Mouse (Mus musculus) thymus, adult 2 months (tissue): ENCODE measurements around the gene Slc6a8. TPM values are rescaled to one million over a fixed set of nuclear protein-coding genes. Genes with fewer than 3 reads are reported as not detected.

Source experiments
- DNase-seq: peaks from one replicate; pipeline ENCODE4 v3.0.0; 2021
- H3K27ac ChIP-seq: fragments of 200-500 bp; 2 replicates; pipeline ENCODE4 v1.5.1; 2012; ENCODE audit warnings: low read length, control low read depth; ENCODE audit not compliant: control insufficient read depth, insufficient read depth
- H3K27me3 ChIP-seq: fragments of 200-500 bp; 2 replicates; pipeline ENCODE4 v1.6.1; 2012; ENCODE audit warnings: mild to moderate bottlenecking, low read length, moderate library complexity, mixed read lengths; ENCODE audit not compliant: control insufficient read depth, insufficient read depth
- H3K36me3 ChIP-seq: fragments of 200-500 bp; 2 replicates; pipeline ENCODE4 v1.6.1; 2012; ENCODE audit warnings: mild to moderate bottlenecking, low read length, moderate library complexity; ENCODE audit not compliant: control insufficient read depth, insufficient read depth
- H3K4me1 ChIP-seq: fragments of 200-500 bp; replicated peaks from 2 replicates; pipeline ENCODE4 v1.6.1; 2012; ENCODE audit warnings: low read length; ENCODE audit not compliant: control insufficient read depth, insufficient read depth
- H3K4me3 ChIP-seq: fragments of 200-500 bp; 2 replicates; pipeline ENCODE4 v1.5.1; 2012; ENCODE audit warnings: mild to moderate bottlenecking, low read length, control low read depth, moderate library complexity; ENCODE audit not compliant: control insufficient read depth, insufficient read depth
- CTCF ChIP-seq: fragments of 200-500 bp; IDR thresholded peaks from 2 replicates; pipeline ENCODE4 v1.5.1; 2012; ENCODE audit warnings: mild to moderate bottlenecking, control low read depth, low read length, moderate library complexity, borderline replicate concordance; ENCODE audit not compliant: control insufficient read depth, poor library complexity, insufficient read depth; ENCODE audit errors: extremely low read depth
- POLR2A ChIP-seq: fragments of 200-500 bp; IDR thresholded peaks from 2 replicates; pipeline ENCODE4 v1.6.1; 2012; ENCODE audit warnings: mild to moderate bottlenecking, low read length, control low read depth, moderate library complexity; ENCODE audit not compliant: control insufficient read depth, poor library complexity, insufficient read depth; ENCODE audit errors: extremely low read depth
- WGBS: fragments of 180-500 bp; shearing (Covaris S2); methylation state at CpG from one replicate; pipeline ENCODE4 v1.1.7; 2018; 5-methylcytosine and 5-hydroxymethylcytosine counted together
- polyA plus RNA-seq: library from polyadenylated mRNA; depleted of rRNA; stranded (reverse); fragments of >200 nt; gene quantifications from 2 replicates; pipeline ENCODE4 v1.2.3, GENCODE M21; 2012; rRNA removed

The Slc6a8 gene
- polyA plus RNA-seq: 38.1 and 44.5 TPM in 2 replicates

DNA sequence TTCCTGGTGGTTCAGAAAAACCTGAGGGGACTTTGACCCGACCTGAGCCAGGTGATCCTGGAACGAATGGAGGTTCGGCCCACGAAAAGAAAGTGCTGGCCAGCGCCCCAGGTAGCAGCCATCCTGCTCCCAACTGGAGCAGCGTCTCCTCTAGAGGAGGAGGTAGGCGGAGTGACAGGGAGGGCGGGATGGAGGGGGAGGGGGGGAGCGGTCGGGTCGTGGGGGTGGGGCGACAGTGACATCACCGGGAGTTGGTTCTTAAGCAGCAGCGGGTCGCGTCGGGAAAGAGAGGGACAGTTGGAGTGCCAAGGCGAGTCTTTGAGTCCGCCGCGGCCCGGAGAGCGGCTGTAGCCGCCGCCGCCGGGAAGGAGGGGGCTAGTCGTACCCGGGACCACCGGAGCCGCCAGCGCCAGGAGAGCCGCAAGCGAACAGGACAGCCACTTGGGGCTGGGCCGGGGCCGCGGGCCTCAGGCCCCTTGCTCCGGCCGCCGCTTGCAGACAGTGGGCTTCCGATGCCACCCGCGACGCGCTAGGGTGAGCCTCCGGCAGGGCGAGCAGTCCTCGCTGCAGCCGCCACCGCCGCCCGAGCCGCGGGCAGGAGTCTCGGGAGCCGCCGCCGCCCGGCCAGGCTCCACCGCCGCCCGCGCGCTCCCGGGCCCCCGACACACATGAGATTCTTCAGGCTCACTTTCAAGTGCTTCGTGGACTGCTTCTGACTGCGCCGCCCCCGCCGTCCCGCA, at the start of gene Slc6a8:
Slc6a8 (plus strand) TSS at position 272 of the 740 bp plus-strand sequence.
- no peak for DNase-seq
- Histone ChIP-seq H3K36me3 (no peaks in the 10 kb centered on the region), H3K27me3 (no peaks in the 10 kb centered on the region; the same call in 1 of the 2 replicates), H3K4me1 (peaks cover 10% of the 10 kb centered on the region; the same call in 1 of the 2 replicates), H3K27ac (no peak within 1 kb of the TSS), H3K4me3 (peak within 1 kb of the TSS; percentile 64)
- no peak for TF ChIP-seq CTCF
- no peak for TF ChIP-seq POLR2A
- 1% methylated on average over 58 of the region's 72 CpGs for WGBS

DNA sequence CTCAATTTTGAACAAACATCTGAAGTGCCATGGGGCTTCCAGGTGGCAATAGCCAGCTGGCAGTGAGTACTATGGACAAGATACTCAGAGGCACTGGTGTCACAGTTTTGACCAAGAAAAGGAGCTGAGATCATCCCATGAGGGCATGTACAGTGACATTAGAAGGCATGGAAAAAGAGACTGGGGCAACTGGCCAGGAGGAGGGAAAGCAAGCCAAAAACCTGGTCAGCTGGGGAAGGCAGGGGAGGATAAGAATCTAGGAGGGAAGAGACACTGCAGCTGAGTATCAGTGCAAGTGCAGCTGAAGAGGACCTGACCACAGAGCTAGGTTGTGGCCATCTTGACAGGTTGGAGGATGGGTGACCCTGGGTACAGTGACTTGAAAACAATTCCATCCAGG, 46.0 kb upstream of the Slc6a8 start:
- TF ChIP-seq POLR2A: no peak
- no peak for TF ChIP-seq CTCF

GRCm38 (mm10) chrX:73635425-73635824, 37.5 kb upstream of the Slc6a8 start:
- no peak overlapping the region for H3K4me3 ChIP-seq
- 10% methylated on average over 14 of the region's 19 CpGs for WGBS
- DNase-seq: no peak
- H3K4me1 ChIP-seq: peaks cover 9% of the 10 kb centered on the region
- H3K36me3 ChIP-seq: no peaks in the 10 kb centered on the region
- H3K27me3 ChIP-seq: peaks cover 5% of the 10 kb centered on the region; the same call in 1 of the 2 replicates
- TF ChIP-seq CTCF: no peak
- TF ChIP-seq POLR2A: no peak
- no peak overlapping the region for H3K27ac ChIP-seq

More for the DNA sequence above, 46.0 kb upstream of the Slc6a8 start:
- no peak overlapping the region for H3K27ac ChIP-seq
- no peaks in the 10 kb centered on the region for H3K27me3 ChIP-seq
- H3K4me3 ChIP-seq: no peak overlapping the region
- no peaks in the 10 kb centered on the region for H3K36me3 ChIP-seq
- no peak for DNase-seq
- H3K4me1 ChIP-seq: 0 out of 2 replicates have a peak, but pooled peaks cover 2% of the 10 kb centered on the region

GRCm38 (mm10) chrX:73637415-73637814, 35.5 kb upstream of the Slc6a8 start:
- peaks cover 9% of the 10 kb centered on the region for H3K4me1 ChIP-seq
- WGBS: 12% methylated on average over 19 of the region's 19 CpGs
- no peak for DNase-seq
- H3K36me3 ChIP-seq: no peaks in the 10 kb centered on the region
- no peak overlapping the region for H3K4me3 ChIP-seq
- H3K27me3 ChIP-seq: peaks cover 5% of the 10 kb centered on the region; the same call in 1 of the 2 replicates
- H3K27ac ChIP-seq: no peak overlapping the region
- TF ChIP-seq CTCF (no peak), POLR2A (no peak)

GRCm38 (mm10) chrX:73639255-73639675, 33.7 kb upstream of the Slc6a8 start, which contains the start of gene Dusp9:
Gene Dusp9, plus strand, starts transcription at chrX:73639419.
- Histone ChIP-seq H3K27ac (no peak within 1 kb of the TSS), H3K36me3 (no peaks in the 10 kb centered on the region), H3K4me3 (peak within 1 kb of the TSS; percentile 31), H3K4me1 (peaks cover 9% of the 10 kb centered on the region), H3K27me3 (peaks cover 5% of the 10 kb centered on the region; the same call in 1 of the 2 replicates)
- no peak for TF ChIP-seq CTCF
- TF ChIP-seq POLR2A: no peak
- 7% methylated on average over 27 of the region's 28 CpGs for WGBS
- no peak for DNase-seq

DNA sequence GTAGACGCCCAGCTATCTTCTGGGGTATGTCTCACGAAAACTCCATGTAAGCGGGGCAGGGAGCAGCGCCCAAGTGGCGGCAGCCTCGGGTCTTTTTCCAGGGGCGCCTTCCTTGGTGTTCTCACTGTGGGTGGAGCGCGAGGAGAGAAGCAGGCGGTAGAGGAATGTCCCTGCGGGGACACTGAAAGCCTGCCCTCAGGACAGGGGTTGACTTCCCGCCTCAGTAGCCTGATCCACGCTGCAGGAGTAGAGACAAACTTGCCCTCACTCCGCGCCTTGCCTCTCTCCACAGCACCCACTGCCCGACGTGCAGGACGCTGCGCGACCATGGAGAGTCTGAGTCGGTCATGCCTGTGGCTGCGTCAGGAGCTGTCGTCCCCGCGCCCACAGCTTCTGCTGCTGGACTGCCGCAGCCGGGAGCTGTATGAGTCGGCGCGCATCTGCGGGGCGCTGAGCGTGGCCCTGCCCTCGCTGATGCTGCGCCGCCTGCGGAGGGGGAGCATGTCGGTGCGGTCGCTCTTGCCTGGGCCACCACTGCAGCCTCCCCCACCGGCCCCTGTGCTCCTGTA, 33.0 kb upstream of the Slc6a8 start:
- Histone ChIP-seq H3K4me1 (peaks cover 9% of the 10 kb centered on the region), H3K4me3 (no peak overlapping the region), H3K27me3 (peaks cover 5% of the 10 kb centered on the region; the same call in 1 of the 2 replicates), H3K27ac (no peak overlapping the region), H3K36me3 (no peaks in the 10 kb centered on the region)
- WGBS: 4% methylated on average over 36 of the region's 41 CpGs
- DNase-seq: no peak
- TF ChIP-seq CTCF: no peak
- no peak for TF ChIP-seq POLR2A
